Mouse (Mus musculus) forebrain, embryonic 10.5 days (tissue): ENCODE measurements around the gene Chl1. TPM values are rescaled to one million over a fixed set of nuclear protein-coding genes. Genes with fewer than 3 reads are reported as not detected.

Experiments
- DNase-seq: peaks from one replicate; pipeline ENCODE4 v3.0.0-alpha.2; 2017; ENCODE audit warnings: low spot score; ENCODE audit errors: extremely low spot score
- H3K27ac ChIP-seq: fragments of 300-500 bp; sonication (generic); 2 replicates; pipeline ENCODE4 v1.5.1; 2016; ENCODE audit warnings: mild to moderate bottlenecking
- H3K27me3 ChIP-seq: fragments of 300-500 bp; sonication (generic); 2 replicates; pipeline ENCODE4 v1.6.1; 2016; ENCODE audit warnings: mild to moderate bottlenecking; ENCODE audit not compliant: poor library complexity, severe bottlenecking
- H3K36me3 ChIP-seq: fragments of 300-500 bp; sonication (generic); replicated peaks from 2 replicates; pipeline ENCODE4 v1.6.1; 2016; ENCODE audit warnings: mild to moderate bottlenecking, moderate library complexity
- H3K4me1 ChIP-seq: fragments of 300-500 bp; sonication (generic); 2 replicates; pipeline ENCODE4 v1.6.1; 2016
- H3K4me3 ChIP-seq: fragments of 300-500 bp; sonication (generic); 2 replicates; pipeline ENCODE4 v1.5.1; 2016; ENCODE audit warnings: mild to moderate bottlenecking, moderate library complexity
- H3K9me3 ChIP-seq: fragments of 300-500 bp; sonication (generic); 2 replicates; pipeline ENCODE4 v1.6.1; 2016; ENCODE audit warnings: mild to moderate bottlenecking, moderate library complexity
- WGBS: fragments of 180-500 bp; shearing (Covaris S2); methylation state at CpG from one replicate; pipeline ENCODE4 v1.1.7; 2016; 5-methylcytosine and 5-hydroxymethylcytosine counted together
- polyA plus RNA-seq: library from polyadenylated mRNA; unstranded; fragments of >200 nt; fragmentation: Nextera tagmentation; extraction: Ambion mirVana; gene quantifications from 2 replicates; pipeline ENCODE4 v1.2.1, GENCODE M21; 2016

Chl1 gene
- polyA plus RNA-seq, 1 experiment from 2014 or later = 1.6 TPM

DNA sequence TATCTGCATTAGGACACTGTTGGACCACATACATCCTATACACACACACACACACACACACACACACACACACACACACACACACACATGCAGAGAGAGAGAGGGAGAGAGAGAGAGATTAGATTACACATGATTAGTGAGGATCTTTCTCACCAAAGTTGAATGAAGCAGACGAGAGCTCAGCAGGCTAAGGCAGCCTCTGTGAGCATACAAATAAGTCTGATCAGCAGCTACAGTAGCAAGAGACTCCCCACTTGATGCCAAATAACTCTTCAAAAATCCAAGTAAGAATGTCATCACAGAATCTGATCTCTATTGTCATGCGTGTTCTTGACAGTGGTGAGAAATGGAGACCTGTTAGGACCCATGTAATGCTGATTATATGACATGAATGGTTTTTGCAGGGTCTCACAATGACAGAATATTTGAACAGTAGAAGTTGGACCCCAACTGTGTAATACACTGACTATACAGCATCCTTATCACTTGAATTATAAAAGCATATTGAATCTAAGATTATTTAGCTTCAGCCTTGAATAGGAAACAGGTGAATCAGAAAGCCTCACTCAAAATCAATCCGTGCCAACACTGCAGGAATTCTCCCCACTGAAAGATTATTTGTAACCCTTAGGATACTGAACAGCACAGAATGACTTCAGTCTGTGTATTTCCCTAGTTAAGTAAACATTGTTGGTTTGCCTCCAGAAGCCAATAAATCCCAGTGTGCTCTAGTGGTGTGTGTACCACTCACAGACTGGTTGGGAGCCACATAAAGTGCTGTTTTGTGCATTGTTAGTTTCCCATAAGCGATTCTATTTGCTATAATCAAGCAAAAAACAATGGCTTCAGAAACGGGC, 47.9 kb downstream of the Chl1 start:
- WGBS = 56% methylated on average over 5 of the region's 5 CpGs

DNA sequence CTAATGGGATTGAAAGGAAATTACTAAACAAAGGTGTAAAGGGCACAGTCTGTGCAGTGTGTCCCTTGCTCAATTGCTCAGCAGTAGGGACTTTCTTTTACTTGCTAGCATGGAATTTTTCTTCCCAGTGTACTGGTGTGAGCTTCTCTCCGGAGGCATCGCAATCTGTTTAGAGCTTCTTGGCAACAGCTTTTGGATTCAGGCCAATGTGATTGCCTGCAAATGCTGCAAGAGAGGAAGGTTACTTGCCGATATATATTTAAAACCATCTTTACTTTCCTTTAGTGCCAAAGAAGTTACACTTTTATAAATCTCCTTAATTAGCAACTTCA, 48.5 kb downstream of the Chl1 start:
- WGBS = 75% methylated on average over 3 of the region's 3 CpGs
- no peak overlapping the region for H3K27ac ChIP-seq
- H3K36me3 ChIP-seq = no peaks in the 10 kb centered on the region
- no peak overlapping the region for H3K4me3 ChIP-seq
- peaks cover 13% of the 10 kb centered on the region for H3K4me1 ChIP-seq
- DNase-seq = no peak
- H3K9me3 ChIP-seq = no peaks in the 10 kb centered on the region
- no peaks in the 10 kb centered on the region for H3K27me3 ChIP-seq

More for the DNA sequence above, 47.9 kb downstream of the Chl1 start:
- Histone ChIP-seq H3K36me3 (no peaks in the 10 kb centered on the region), H3K27me3 (no peaks in the 10 kb centered on the region), H3K9me3 (no peaks in the 10 kb centered on the region), H3K4me3 (no peak overlapping the region), H3K4me1 (peaks cover 13% of the 10 kb centered on the region), H3K27ac (no peak overlapping the region)
- DNase-seq = no peak

DNA sequence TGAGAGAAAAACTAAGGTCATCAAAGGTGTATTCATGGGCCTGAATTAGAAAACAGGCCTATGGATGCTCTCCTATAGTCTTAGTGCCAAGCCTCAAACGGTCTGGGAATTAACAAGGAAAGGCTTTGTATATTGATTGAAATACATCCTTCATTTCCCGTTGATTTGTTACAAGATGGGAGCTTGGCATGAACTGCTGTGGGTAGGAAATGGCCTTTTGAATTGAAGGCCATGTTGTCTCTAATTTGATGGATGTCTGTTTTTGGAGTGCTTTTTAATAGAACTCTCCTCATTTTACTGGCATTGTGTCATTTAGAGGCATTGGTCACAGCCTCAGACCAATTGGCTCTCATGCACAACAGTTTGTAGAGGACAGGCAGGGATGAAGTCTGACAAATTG, 49.0 kb downstream of the Chl1 start:
- WGBS = 69% methylated on average over 2 of the region's 2 CpGs
- Histone ChIP-seq H3K27ac (no peak overlapping the region), H3K4me3 (no peak overlapping the region), H3K36me3 (no peaks in the 10 kb centered on the region), H3K9me3 (no peaks in the 10 kb centered on the region), H3K4me1 (peaks cover 13% of the 10 kb centered on the region), H3K27me3 (no peaks in the 10 kb centered on the region)
- DNase-seq = no peak

DNA sequence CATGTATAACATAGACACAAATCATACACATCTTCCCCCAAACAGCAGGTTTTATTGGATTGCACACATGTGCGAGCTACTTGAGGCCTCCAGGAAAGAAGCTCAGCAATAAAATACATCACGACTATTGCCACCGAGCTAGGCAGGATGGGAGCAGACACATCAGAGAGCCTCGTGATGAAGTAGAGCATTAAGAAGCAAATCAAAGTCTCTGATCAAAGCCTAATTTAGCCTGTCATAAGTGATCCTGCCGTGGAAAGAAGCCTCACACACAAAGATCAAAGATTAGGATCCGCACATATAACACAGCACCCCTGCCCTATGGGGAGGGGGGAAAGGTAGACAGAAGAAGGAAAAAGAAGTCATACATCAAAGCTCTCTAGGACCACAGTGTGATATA, 54.4 kb downstream of the Chl1 start:
- Histone ChIP-seq H3K9me3 (no peaks in the 10 kb centered on the region), H3K4me1 (peaks cover 8% of the 10 kb centered on the region), H3K36me3 (no peaks in the 10 kb centered on the region), H3K4me3 (no peak overlapping the region), H3K27ac (no peak overlapping the region), H3K27me3 (no peaks in the 10 kb centered on the region)
- WGBS = 80% methylated on average over 6 of the region's 6 CpGs
- DNase-seq = no peak

DNA sequence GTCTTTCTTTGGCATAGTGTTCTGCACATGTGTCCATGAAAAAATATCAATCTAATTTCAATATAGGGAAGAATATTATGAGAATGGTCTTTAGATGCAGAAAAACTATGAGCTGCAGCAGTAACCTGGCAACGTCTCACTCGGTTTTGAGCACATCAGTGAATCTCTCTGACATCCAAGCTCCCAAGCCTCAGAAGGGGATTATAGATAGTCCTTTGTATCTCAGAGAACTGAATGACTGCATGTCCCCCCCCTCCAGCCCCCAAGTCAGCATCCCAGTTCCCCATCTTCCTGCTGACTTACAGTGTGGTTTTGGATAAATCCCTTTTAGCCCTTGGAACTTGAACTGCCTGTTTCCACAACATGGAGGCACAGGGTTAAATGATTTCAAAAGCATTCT, 56.9 kb downstream of the Chl1 start:
- WGBS = 51% methylated on average over 2 of the region's 2 CpGs
- DNase-seq = no peak
- Histone ChIP-seq H3K27ac (no peak overlapping the region), H3K27me3 (no peaks in the 10 kb centered on the region), H3K36me3 (no peaks in the 10 kb centered on the region), H3K9me3 (no peaks in the 10 kb centered on the region), H3K4me3 (no peak overlapping the region), H3K4me1 (peaks cover 8% of the 10 kb centered on the region)

DNA sequence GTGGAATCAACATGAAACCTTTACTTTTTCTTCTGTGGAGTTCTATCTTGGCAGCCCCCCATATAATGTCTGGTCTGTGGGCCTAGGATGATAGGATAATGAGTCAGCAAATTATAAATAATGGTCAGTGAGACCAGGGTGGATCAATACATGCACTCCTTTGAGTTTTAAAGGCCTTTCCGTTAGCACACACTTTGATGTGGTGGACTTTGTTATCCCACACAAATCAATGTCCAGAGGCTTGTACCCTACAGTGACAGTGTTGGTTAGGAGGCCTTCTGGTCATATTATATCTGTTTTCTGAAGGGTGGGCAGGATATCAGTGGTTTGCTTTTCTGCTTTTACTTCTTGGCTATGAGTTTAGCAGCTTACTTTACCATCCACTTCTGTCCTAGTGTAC, 62.3 kb downstream of the Chl1 start:
- DNase-seq = no peak
- no peaks in the 10 kb centered on the region for H3K27me3 ChIP-seq
- no peaks in the 10 kb centered on the region for H3K9me3 ChIP-seq
- 85% methylated on average over 1 of the region's 1 CpGs for WGBS
- H3K27ac ChIP-seq = no peak overlapping the region
- no peaks in the 10 kb centered on the region for H3K4me1 ChIP-seq
- H3K36me3 ChIP-seq = no peaks in the 10 kb centered on the region
- no peak overlapping the region for H3K4me3 ChIP-seq

DNA sequence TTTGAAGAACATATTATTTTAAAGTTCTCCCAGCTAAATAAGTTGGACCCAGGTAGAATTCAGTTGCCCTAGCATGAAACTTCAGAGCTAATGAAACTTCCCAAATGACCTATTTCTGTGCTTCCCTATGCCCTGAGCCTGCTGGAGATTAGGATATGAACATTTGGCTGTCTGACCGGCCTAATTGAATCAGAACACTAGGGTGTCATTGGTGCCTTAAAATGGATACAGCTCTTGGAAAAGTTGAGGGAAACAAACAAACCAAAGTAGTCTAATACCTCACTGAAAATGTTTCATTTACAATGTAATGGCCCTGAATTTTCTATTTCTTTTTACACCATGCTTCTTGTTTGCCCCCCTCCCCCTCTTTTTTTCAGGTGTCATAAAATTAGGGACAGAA, 73.8 kb downstream of the Chl1 start:
- H3K27ac ChIP-seq = no peak overlapping the region
- 91% methylated on average over 1 of the region's 1 CpGs for WGBS
- H3K4me1 ChIP-seq = no peaks in the 10 kb centered on the region
- no peaks in the 10 kb centered on the region for H3K27me3 ChIP-seq
- no peak for DNase-seq
- no peaks in the 10 kb centered on the region for H3K9me3 ChIP-seq
- no peak overlapping the region for H3K4me3 ChIP-seq
- no peaks in the 10 kb centered on the region for H3K36me3 ChIP-seq

DNA sequence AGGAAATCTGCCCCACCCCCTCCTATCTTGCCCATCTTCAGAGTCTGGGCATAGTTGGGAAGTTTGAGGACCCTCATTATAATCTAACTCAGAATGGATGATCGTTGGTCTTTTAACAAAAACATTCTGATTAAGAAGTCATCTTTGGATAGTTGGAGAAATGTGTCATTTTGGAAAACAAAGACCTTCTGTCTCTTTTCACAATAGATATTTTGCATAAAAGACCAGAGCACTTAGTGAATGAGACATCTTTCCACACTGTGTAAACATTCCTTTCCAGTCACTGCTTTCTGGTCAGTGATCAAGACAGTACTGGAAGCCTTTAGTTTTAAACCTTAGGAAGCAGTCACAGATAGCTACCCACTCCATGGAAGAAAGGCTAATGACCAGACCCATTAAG, 75.3 kb downstream of the Chl1 start:
- no peaks in the 10 kb centered on the region for H3K36me3 ChIP-seq
- no peak overlapping the region for H3K27ac ChIP-seq
- H3K4me3 ChIP-seq = no peak overlapping the region
- 77% methylated on average over 1 of the region's 1 CpGs for WGBS
- no peak for DNase-seq
- H3K4me1 ChIP-seq = no peaks in the 10 kb centered on the region
- H3K9me3 ChIP-seq = no peaks in the 10 kb centered on the region
- H3K27me3 ChIP-seq = no peaks in the 10 kb centered on the region

DNA sequence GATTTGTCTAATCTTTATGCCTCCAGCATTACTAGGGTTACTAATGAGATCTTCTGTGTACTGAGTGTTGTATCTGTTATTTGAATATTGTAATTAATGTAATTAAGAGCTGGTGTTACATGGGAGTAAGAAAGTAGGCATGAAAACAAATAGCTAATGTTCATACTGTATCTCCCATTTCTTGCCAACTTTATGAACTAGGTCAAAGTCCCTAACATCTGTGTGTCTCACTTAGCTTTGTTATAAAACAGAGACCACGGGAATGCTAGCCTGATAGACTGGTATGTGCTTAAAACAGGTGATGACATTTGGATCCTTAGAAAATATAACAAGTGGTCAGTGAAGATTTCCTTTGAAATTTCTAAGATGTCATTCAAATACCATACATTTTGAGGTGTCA, 75.7 kb downstream of the Chl1 start:
- no peaks in the 10 kb centered on the region for H3K9me3 ChIP-seq
- WGBS = 87% methylated on average over 1 of the region's 1 CpGs

DNA sequence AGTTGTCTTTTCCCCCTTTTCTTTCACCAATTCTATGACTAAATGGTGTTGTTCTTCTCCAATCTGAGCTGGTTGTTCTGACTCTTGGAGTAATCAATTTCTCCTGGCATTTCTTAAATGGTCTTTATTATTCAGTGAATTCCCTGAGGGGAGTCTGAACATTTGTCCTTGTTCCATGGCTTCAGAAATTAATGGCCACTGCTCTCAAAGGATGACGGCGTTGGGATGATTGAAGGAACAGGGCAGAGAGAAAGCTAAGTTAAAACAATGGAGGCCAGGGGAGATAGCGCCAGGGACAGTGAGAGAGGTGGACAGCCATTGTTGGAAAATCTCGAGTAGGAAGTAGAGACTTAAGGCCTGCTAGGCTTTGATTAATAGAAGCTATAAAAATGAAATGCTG, 91.7 kb downstream of the Chl1 start:
- Histone ChIP-seq H3K27ac (no peak overlapping the region), H3K36me3 (no peaks in the 10 kb centered on the region), H3K4me1 (no peaks in the 10 kb centered on the region), H3K9me3 (no peaks in the 10 kb centered on the region), H3K27me3 (no peaks in the 10 kb centered on the region), H3K4me3 (no peak overlapping the region)
- 58% methylated on average over 4 of the region's 4 CpGs for WGBS
- no peak for DNase-seq

More for the DNA sequence above, 75.7 kb downstream of the Chl1 start:
- H3K36me3 ChIP-seq = no peaks in the 10 kb centered on the region
- DNase-seq = no peak
- H3K4me1 ChIP-seq = no peaks in the 10 kb centered on the region
- H3K27me3 ChIP-seq = no peaks in the 10 kb centered on the region
- H3K27ac ChIP-seq = no peak overlapping the region
- no peak overlapping the region for H3K4me3 ChIP-seq

DNA sequence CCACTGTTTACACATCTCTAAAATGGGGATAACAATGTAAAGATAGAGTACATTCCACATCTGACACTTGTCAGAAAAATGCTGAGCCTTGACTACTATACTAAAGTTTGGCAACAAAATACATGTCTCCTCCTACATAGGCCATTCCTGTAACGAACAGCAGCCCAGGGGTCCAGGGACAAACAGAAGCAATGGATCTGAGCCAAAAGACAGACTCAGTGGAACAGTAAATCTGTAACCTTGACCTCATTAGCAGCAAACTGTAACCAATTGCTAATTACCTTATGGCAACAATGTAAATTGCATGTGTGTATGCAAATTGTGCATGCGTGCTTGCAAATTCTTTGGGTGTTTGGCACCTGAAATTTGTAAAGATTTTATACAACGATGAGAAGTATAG, 100.3 kb downstream of the Chl1 start:
- H3K27me3 ChIP-seq = no peaks in the 10 kb centered on the region
- no peaks in the 10 kb centered on the region for H3K9me3 ChIP-seq
- peaks cover 12% of the 10 kb centered on the region for H3K4me1 ChIP-seq
- no peaks in the 10 kb centered on the region for H3K36me3 ChIP-seq
- DNase-seq = no peak
- H3K27ac ChIP-seq = no peak overlapping the region
- 91% methylated on average over 3 of the region's 3 CpGs for WGBS
- H3K4me3 ChIP-seq = no peak overlapping the region

DNA sequence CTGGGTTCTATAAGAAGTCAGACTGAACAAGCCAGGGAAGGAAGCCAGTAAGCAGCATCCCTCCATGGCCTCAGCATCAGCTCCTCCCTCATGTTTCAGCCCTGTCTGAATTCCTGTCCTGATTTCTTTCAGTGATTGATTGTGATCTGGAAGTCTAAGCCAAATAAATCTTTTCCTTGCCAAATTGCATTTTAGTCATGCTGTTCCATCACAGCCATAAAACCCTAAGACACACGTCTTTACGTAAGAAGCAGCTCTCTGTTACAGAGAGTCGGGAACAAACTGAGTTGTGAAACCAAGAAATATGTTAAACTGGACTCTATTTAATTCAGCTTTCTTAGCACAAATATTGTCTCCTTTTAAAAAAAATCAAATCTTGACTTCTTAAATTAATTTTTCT, 102.2 kb downstream of the Chl1 start:
- no peak for DNase-seq
- Histone ChIP-seq H3K4me1 (peaks cover 17% of the 10 kb centered on the region), H3K9me3 (no peaks in the 10 kb centered on the region), H3K36me3 (no peaks in the 10 kb centered on the region), H3K4me3 (no peak overlapping the region), H3K27me3 (no peaks in the 10 kb centered on the region), H3K27ac (no peak overlapping the region)
- WGBS = 90% methylated on average over 3 of the region's 3 CpGs

DNA sequence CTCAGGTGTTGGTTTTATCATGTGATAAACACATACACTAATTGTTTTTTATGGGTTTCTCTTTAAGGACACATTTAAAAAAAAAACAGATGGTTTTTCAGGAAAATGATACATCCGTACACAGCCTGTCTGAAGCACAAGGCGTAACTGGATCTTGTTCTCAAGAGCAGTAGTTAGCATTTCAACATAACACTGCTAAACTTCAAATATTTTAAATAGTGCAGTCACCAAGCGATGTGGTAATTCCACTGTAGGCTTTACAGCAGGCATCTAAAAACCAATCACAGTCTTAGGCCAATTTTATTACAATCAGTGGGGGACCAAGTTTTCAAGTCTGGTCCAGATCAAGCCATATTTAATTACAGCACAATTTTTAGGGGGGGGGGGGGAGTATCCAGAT, 103.3 kb downstream of the Chl1 start:
- Histone ChIP-seq H3K4me3 (no peak overlapping the region), H3K4me1 (peaks cover 17% of the 10 kb centered on the region), H3K27me3 (no peaks in the 10 kb centered on the region), H3K9me3 (no peaks in the 10 kb centered on the region), H3K27ac (no peak overlapping the region), H3K36me3 (no peaks in the 10 kb centered on the region)
- DNase-seq = no peak
- WGBS = 89% methylated on average over 3 of the region's 3 CpGs
